Mouse (Mus musculus) R1 (cell line): ENCODE measurements at regions not wholly inside any gene's neighbourhood (a gene's known extent, or its start where the extent isn't known, plus 50 kb on each side); places are given as distances from the start of the nearest gene placed in this dataset.

ENCODE experiments used
- DNase-seq: peaks from one replicate; pipeline ENCODE4 v3.0.0-alpha.2; 2018; ENCODE audit warnings: low read depth, low spot score

DNA sequence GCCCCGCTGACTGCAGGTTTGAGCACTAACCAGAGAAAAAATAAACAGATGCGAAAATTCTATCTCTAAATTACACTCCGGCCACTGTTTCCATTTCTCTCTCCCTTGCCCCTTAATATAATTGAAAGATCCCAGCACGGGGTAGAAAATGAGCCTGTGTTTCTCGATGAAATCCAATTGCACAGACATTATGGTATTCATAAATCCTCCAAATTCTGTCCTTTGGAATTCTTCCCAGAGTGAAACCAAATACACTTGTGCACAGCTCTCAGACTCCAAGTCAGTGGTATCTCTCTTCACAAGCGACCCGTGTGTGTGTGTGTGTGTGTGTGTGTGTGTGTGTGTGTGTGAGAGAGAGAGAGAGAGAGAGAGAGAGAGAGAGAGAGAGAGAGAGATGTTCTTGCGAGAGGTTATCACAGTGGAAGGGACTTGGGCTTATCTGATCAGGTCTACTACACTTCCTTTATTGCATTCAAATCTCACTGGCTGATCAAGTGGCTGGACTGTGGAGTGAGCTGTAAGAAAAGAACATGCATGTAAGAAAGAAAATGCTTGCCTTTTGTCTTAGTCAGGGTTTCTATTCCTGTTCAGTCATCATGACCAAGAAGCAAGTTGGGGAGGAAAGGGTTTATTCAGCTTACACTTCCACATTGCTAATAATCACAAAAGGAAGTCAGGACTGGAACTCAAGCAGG lies 529.6 kb upstream of the Gm19410 start:
- DNase-seq, result no peak

DNA sequence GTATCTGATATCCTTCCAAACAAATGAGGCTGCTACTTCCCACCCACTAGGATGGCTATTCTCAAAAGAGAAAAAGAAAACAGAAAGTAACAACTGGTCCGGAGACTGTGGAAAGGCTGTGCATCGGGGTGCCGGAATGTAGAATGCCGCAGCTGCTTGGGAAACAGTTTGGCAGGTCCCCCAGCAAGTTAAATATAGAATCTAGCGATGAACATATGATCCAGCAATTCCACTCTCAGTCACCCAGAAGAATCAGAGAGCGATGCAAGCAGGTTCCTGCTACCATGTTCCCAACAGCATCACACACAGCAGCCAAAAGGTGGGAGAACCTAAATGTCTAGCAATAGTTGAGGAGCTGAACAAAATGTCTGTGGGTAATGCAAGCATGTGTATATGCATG lies 528.3 kb upstream of the Gm19410 start:
- no peak for DNase-seq

DNA sequence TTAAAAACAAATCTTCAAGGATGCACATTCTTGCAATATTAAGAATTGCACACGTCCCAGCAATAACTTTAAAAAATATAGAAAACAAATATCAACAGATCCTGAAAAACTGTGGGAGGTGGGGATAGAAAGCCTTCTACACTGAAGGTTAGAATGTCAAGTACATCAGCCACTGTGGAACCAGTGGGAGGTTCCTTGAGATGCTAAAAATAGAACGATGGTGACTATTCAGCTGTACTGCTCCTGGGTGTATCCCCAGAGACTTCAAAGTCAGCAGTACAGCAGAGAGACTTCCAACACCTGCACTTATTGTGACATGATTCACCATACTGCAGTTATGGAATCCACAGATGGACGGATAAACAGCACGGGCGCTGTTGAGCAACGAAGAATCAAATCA lies 524.7 kb upstream of the Gm19410 start:
- no peak for DNase-seq

DNA sequence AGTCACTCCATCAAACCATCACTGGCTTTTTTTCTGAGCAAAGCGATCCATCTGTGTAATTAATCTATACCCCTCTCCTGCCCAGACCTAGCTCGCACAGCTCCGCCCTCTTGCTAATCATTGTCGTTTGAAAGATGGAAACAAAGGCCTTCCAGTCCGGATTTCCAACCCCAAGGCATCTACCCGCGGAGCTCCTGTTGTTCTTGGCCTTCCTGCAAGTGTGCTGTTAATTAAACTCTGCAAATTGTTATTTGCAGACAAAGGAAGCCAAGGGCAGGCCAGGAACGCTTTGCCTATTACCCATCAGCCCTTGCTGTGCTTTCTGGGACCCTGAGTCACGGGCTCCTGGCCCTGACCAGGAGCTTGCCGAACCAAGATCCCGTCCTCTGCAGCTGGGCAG lies 522.0 kb upstream of the Gm19410 start:
- DNase-seq, result peak; percentile 33

DNA sequence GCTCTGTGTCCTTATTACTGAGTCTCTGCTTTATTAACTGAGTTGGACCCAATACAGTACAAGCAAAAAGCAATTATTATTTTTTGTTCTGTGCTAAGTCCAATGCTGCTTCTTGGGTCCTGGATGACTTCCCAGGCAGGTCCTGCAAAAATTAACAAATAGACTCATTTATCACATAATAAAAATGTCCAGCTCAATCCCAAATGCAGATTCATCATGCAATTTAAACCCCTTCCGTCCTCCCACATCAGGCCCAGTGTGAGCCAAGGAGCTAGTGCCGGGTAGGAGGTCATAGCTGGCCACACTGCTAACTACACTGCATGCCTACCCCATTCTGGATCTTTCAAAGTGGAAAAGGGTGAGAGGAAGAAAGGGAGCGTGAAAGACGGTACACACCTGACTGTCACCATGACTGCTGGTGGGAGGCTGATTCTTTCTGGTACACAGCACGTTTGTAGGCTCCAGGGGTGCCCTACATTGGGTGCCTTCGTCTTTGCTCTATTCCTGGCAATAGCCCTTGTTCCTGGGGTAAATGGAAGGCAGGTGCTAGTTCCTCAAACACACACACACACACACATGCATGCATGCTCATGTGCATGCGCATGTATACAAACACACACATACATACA lies 515.7 kb upstream of the Gm19410 start:
- DNase-seq, result no peak

DNA sequence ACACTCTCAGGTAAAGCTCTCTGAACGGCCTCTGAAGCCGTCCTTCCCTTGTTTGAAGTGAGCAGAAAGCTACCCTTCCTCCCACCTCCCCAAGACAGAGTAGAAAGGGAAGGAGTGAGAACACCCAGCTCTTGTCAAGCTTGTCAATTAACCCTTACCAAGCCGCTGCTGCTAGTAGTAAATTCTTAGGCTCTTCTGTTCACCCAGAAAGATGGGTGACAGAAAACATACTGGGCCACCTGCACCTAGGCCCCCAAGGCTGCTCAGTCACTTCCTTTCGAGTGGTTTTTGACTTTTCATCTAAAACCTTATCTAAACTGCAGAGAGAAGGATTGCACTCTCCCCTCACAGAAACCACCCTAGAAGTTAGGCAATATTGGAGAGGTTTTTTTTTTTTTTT lies 514.9 kb upstream of the Gm19410 start:
- DNase-seq, result no peak

DNA sequence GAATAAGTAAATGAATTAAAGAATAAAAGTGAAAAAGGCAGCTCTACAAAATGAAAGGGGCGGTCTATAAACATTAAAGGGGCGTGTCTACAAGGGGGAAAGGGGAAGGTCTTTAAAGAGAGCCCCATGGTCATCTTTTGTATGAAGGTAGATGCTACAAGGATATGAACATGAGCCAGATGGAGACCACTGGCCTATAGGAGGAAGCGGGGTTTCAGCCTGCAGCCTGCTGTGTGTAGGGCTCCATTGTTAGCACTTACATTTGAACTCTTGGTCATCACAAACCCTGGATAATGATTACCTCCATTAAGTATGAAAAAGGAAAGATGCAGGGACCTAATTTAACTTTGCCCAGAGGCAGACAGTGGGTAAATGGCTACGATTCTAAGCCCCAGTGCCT lies 511.6 kb upstream of the Gm19410 start:
- no peak for DNase-seq

DNA sequence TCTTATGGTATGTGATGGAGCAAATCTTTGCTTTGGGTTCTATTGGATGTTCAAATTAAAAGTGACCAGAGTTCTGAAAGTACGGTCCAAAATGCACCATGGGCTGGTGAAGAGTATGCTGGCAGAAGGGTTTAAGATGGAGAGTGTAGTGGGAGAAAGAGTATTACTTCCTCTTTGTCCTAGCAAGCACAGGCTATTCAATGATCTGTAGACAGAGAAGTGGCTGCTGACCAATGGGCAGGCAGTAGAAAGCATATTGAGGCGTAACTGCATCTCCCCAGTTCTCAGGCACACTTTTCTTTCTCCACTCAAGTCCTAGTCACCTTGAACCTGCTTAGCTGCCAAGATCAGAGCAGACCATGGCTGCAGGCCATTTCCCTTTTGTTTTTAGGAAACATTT lies 510.3 kb upstream of the Gm19410 start:
- no peak for DNase-seq

DNA sequence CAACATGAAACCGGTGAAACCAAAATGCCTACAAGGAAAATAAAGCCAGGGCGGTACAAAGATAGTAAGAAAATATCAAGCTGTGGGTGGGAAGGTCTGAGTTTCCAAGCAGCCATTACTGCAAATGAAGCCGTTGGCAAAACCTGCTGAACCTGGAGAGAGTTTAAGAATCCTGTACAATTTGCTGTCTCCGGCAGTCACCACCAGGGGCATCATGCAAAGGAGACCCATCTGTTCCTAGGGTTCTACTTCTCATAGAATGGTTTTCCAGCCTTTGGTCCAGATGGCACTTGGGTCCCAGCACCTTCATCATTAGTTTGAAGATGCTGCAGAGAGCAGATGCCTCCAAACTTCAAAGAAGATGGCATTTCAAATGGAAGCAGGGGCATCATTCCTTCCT lies 508.6 kb upstream of the Gm19410 start:
- DNase-seq, result no peak

DNA sequence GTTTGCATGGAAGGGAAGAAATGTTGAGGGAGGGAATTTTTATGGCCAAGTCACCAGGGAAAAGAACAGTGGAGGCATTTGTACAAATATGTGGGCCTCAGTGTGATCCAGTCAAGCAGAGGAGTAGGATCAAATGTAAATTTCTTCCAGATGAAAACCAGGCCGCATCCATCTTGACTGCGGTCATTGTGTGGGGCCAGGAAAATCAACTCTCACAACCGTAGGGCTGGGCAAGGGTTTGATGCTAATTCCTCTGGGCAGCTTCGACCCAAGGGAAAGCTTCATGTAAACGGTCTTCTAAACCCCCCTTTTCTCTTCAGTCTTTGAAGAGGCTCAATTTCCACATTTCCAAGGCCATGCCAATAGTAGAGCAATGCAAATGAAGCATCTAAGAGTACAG lies 497.4 kb upstream of the Gm19410 start:
- DNase-seq, result no peak

DNA sequence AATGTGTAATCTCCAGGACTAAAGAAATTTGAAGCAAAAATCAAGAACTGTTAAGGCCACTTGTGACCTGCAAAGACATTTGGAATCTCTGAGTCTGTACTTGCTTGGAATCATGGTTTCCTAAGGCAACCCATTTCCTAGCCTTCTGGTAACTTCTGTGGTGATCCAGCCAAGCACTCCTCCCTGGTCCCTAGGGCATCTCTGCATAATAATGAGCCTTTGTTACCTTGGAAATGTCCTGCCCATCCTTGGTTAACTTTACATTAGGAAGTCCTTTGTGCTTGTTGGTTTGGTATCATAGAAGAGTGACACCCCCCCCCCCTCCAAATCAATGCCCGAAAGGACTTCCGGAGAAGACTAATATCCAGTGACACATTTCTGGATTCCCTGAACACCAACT lies 496.6 kb upstream of the Gm19410 start:
- DNase-seq, result peak; percentile 71

DNA sequence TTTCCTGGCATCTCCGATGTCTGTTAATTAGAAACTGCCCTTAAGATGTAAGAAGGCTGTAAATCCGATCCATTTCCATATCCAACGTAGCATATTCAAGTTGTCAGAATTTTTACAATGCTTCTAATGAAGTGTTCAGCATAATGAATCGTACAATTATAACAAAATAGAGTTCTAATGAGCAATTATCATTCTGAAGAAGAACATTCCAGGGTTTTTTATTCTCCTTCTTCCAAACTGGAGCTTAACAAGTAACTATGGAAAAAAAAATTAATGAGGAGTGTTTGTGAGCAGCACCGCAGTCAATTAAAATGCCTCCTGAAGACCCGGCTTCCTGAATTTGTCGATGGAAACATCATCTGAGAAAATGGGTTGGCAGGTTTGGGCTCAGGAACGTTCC lies 489.6 kb upstream of the Gm19410 start:
- no peak for DNase-seq

DNA sequence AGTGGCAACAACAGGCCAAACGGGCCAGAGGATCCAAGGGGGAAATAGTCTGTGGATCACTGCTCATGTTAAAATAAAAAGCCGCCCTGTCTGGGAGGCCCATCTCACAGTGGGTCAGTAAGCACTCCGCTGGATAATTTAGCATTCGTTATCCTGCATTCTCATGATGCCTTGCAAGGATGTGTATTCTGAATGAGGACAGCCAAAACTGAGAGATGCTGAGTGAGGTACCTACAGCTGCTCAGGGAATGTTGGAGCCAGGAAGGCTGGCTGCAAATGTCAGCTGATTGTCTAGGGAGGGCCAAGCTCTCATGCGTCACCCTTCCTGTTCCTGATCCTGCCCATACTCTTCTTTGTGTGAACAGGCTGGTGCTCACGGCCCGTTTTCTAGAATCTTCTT lies 489.1 kb upstream of the Gm19410 start:
- no peak for DNase-seq

DNA sequence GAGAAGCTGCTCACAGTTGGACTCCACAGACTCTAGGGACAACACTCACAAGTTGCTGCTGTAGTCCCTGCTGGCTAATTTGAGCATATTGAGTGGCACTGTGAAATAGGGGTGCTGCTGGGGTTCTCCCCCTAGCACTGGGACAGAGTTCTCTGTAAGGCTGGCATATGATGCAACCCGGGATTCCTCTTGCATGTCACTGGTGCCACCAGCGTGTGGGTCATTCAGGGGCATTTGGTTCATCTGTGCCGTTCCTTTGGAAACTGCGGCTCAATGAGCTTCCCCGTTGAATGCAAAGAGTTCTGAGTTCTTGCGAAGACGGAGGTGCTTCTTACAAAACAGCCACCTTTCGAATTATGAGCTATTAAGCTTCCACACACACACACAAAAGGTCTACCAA lies 486.6 kb upstream of the Gm19410 start:
- no peak for DNase-seq

DNA sequence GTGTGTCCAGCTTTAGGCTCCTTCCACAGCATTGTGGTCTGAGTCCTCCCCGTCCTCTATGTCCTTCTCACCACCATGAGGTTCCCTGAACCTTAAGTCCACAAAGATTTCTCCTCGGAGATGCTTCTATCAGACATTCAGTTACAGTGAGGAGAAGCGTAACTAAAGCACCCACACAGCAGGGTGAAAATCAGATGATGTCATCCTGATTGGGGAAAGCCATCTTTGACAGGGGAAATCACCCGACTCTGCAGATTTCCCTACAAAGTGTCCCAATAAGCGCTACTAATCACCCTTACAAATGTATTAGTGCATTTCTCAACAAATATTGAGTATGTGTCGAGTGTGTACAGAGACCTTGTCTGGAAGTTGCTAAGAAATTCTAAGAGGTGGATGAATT lies 484.8 kb upstream of the Gm19410 start:
- no peak for DNase-seq

DNA sequence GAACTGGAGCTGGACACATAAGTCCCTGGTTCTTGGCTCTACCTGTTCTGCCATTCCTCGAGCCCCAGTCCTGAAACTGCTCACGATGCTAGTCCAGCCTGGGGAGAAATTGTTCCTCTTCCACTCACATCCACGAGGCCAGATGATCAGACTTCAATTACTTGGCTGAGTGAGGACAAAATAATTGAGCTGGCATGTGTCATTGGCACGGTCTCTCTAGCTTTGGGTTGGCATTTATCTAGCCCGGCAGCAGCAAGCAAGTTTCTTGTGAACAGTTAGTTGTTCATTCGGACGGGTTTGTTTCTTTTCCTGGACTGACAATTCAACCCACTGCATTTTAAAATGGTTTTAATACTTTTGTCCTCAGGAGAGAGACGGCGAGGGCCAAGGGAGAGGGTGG lies 482.2 kb upstream of the Gm19410 start:
- DNase-seq, result no peak

DNA sequence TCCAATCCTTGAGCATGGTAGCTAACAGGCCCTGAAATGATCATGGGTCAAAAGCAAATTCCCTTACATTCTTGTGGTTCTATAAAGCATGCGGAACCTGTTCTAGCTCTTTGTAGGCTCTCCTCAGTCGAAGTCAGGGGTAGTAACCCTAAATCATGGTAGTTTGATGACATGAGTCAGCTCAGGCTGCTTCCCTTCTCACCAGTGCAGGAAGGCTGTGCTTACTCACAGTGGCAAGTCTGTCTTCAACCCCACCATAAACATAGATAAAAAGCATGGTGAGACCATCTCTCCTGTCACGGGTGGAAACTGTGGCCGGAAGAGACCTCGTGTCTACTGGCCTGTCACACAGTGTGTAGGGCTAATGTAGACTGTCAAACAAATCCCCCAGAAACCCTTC lies 476.6 kb upstream of the Gm19410 start:
- no peak for DNase-seq

DNA sequence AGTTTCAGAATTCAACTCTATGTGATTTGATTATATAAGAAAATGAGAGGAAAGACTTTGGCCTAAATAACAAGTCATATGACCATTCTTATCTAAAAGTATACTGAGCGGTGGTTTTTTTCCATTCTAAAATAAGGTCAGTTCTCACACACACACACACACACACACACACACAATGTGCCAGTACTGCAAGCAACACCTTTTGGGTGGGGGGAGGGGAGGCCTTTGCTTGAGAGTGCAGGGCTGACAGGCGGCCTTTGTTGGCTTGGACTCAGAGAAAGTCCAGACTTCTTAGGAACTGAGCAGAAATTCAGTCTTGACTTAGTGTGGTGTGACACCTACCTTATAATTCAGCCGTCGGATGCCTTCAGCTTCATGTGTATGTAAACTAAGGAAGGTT lies 475.6 kb upstream of the Gm19410 start:
- no peak for DNase-seq

DNA sequence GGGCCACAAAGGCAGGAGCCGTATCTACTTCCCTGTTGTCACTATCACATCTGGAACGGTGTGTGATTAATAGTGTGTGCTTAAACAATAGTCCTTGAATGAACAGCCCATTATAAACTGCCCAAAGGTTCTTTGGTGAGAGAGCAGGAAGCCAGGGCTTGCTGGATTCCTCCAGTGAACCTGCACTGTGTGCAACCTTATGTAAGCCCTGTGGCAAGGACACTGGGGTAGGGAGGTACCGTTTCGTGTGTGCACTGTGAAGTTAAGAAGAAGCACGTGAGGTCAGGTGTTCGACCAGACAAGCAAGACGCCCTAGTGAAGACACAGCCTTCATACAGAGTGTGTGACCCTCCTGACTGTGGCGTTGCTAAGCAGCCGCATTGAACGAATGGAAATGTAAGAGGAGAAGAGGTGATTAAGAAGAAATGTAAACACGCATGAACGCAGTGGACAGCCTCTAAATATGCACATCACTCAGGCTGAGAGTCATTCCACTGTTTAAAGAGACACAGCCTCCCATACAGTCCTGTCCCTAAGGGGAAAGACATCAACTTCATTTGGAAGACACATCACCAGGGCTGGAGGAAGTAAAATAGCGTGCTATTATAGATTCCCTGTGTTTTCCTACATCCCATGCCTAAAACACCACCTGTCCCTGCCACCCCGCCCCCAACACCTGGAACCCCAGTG lies 472.0 kb upstream of the Gm19410 start:
- peak; percentile 53 for DNase-seq

DNA sequence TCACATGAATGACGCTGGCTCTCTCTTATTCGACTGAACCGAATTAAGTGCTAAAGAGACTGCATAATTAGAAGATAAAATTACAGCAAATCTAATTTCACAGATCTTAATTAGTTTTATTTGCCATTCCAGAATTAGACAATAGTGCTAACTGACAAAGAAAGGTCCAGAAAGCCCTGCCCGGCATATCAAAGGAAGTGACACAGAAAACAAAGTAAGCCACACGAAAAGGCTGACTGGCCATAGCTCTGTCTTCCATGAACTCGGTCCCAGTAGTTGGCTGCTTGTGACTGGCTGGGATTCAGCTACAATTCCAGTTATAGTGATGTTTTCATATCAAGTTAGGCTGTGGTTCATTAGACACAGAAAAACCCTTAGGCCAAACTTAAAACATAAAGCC lies 468.7 kb upstream of the Gm19410 start:
- no peak for DNase-seq

DNA sequence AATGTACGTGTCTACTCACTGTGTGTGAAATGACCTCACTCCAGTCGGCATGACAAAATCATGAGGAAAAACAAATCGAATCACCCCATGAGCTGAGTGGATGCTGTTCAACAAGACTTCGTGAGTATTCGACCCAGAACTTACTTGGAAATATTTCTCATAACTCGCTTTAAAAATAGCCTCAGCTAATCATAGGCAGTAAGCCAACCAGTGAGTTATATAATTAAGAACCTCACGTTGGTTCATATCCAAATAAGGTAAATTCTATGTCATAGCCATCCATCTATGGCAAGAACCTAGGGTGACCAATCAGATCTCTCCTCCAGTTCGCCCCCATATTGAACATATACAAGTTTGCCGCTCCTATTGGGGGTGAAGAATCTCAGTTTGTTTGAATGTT lies 466.5 kb upstream of the Gm19410 start:
- DNase-seq, result no peak

DNA sequence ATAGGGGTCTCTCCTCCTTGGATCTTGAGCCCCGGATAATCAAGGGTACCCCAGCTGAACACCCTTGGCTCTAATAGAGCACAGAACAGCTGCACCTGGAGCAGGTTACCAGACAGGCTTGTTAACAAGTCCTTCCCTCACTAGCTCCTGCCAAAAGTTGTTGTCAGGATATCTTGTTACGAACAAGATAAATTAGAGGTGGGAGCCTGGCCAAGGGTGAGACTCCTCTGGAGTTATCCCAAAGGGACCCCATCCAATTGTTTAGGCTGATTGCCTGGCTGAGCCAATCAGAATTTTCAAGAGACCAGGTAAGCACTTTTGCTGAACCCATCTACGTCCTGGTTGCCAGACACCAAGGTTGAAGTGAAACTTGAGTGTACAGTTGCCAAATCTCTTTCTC lies 465.2 kb upstream of the Gm19410 start:
- no peak for DNase-seq

DNA sequence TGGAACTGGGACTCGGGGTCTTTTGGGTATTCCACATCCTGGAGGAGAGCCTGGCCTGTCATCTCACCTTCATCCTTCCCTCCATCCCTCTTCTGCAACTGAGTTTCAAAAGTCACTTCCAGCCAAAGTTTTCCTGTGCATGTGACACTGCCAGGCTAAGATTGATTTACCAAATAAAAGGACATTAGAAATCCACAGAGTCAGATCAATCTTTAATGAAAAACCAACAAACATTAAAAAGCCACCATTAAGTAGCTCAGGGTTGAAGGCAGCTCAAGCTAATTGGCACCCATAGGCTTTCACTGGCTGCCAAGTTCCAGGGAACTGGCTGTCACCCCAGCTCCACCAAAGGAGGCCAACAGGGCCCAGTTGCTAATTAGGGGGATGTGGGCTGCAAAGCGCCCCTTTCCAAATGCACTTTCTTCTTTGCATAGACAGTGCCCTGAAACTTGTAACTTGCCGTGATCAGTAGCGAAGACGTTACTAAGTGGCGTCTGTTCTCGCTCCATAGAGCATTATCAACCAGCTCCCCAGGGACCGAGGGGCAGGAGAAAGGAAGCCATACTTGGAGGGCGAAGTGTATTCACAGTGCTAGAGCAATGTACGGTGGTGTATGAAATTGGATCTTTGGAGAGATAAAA lies 464.6 kb upstream of the Gm19410 start:
- DNase-seq, result no peak
